Mouse (Mus musculus) liver, embryonic 13.5 days (tissue): ENCODE measurements around the gene Pim1. TPM values are rescaled to one million over a fixed set of nuclear protein-coding genes. Genes with fewer than 3 reads are reported as not detected.

ENCODE experiments used
- polyA plus RNA-seq: library from polyadenylated mRNA; unstranded; fragments of >200 nt; fragmentation: Nextera tagmentation; extraction: Ambion mirVana; gene quantifications from 2 replicates; pipeline ENCODE4 v1.2.1, GENCODE M21; 2015

The Pim1 gene
- polyA plus RNA-seq, 1 experiment from 2014 or later = 110 TPM

Other genes starting within 250 kb of the Pim1 start
- gene Ppil1, start 226.6 kb upstream of the Pim1 start, polyA plus RNA-seq = 117 and 120 TPM in 2 replicates
- 54.2 and 55.3 TPM in 2 replicates for gene BC004004, start 222.0 kb upstream of the Pim1 start, polyA plus RNA-seq
- gene Pi16, start 173.1 kb upstream of the Pim1 start, polyA plus RNA-seq = 0.30 and 0.32 TPM in 2 replicates
- 55.2 and 64.0 TPM in 2 replicates for gene Mtch1, start 142.8 kb upstream of the Pim1 start, polyA plus RNA-seq
- 4.5 and 5.0 TPM in 2 replicates for gene Fgd2, start 129.8 kb upstream of the Pim1 start, polyA plus RNA-seq
- not detected in 2 replicates for gene Gm17657, start 58.9 kb downstream of the Pim1 start, polyA plus RNA-seq
- 3.2 and 4.9 TPM in 2 replicates for gene Tbc1d22b, start 59.0 kb downstream of the Pim1 start, polyA plus RNA-seq
- gene Tmem217, start 61.6 kb downstream of the Pim1 start, polyA plus RNA-seq = 0.23 TPM in 2 replicates
- 43.6 and 46.0 TPM in 2 replicates for gene Rnf8, start 124.0 kb downstream of the Pim1 start, polyA plus RNA-seq
- gene Gm28043, start 124.1 kb downstream of the Pim1 start, polyA plus RNA-seq = 0.98 and 1.3 TPM in 2 replicates
- gene Cmtr1, start 169.8 kb downstream of the Pim1 start, polyA plus RNA-seq = 77.2 and 91.4 TPM in 2 replicates
- 7.4 and 7.7 TPM in 2 replicates for gene Ccdc167, start 226.3 kb downstream of the Pim1 start, polyA plus RNA-seq